Mouse (Mus musculus) urinary bladder, postnatal 36 days (tissue): ENCODE results near the gene Mphosph10.

Source experiments
- DNase-seq, 2 experiments: peaks; one replicate each; pipeline ENCODE4 v3.0.0; 2022; ENCODE audit warnings: low spot score in 2 of 2, mixed read lengths in 1 of 2

The Mphosph10 gene

GRCm38 (mm10) chr7:64392122-64392818 lies at the start of gene Mphosph10, which contains the start of gene Mcee:
Mphosph10 (minus strand) TSS chr7:64392268.
Mcee (plus strand) TSS chr7:64392607.
- peak; percentile 99 for DNase-seq

GRCm38 (mm10) chr7:64440519-64440918 lies 48.5 kb upstream of the Mphosph10 start:
- no peak for DNase-seq

- no peak for DNase-seq
These were observed 47.8 kb upstream of the Mphosph10 start for GRCm38 (mm10) chr7:64439595-64440518.

- no peak for DNase-seq
These were observed 32.8 kb upstream of the Mphosph10 start for GRCm38 (mm10) chr7:64424861-64425260.

- no peak for DNase-seq
These were observed 11.9 kb upstream of the Mphosph10 start for GRCm38 (mm10) chr7:64403989-64404388.

GRCm38 (mm10) chr7:64402452-64402851 lies 10.4 kb upstream of the Mphosph10 start:
- DNase-seq, result no peak

- DNase-seq, result no peak
These were observed 8.7 kb upstream of the Mphosph10 start for GRCm38 (mm10) chr7:64400725-64401124.

- no peak for DNase-seq
These were observed 717 bp upstream of the Mphosph10 start for GRCm38 (mm10) chr7:64392819-64393151.

GRCm38 (mm10) chr7:64391479-64391878 lies 589 bp downstream of the Mphosph10 start:
- peak in 1 of 2 experiments; percentile 7 for DNase-seq

- DNase-seq, result peak; percentile 87
These were observed 18.1 kb downstream of the Mphosph10 start, which contains the start of gene Fan1 for GRCm38 (mm10) chr7:64373830-64374562. Fan1 (minus strand) TSS chr7:64374095.

- no peak for DNase-seq
These were observed 18.8 kb downstream of the Mphosph10 start for GRCm38 (mm10) chr7:64373147-64373829.

- no peak for DNase-seq
These were observed 19.9 kb downstream of the Mphosph10 start for GRCm38 (mm10) chr7:64371940-64372878.

- no peak for DNase-seq
These were observed 22.2 kb downstream of the Mphosph10 start for GRCm38 (mm10) chr7:64369841-64370240.

- DNase-seq, result no peak
These were observed 26.2 kb downstream of the Mphosph10 start for GRCm38 (mm10) chr7:64365863-64366262.

- DNase-seq, result no peak
These were observed 31.5 kb downstream of the Mphosph10 start for GRCm38 (mm10) chr7:64360586-64360945.

- DNase-seq, result no peak
These were observed 32.0 kb downstream of the Mphosph10 start for GRCm38 (mm10) chr7:64359943-64360585.

GRCm38 (mm10) chr7:64358666-64359065 lies 33.4 kb downstream of the Mphosph10 start:
- no peak for DNase-seq

- no peak for DNase-seq
These were observed 34.7 kb downstream of the Mphosph10 start for GRCm38 (mm10) chr7:64357405-64357804.

GRCm38 (mm10) chr7:64356661-64357060 lies 35.4 kb downstream of the Mphosph10 start:
- no peak for DNase-seq

GRCm38 (mm10) chr7:64354206-64354605 lies 37.9 kb downstream of the Mphosph10 start:
- DNase-seq, result no peak
